Mouse (Mus musculus): ENCODE measurements at regions not wholly inside any gene's neighbourhood (a gene's known extent, or its start where the extent isn't known, plus 50 kb on each side); places are given as distances from the start of the nearest gene placed in this dataset.

GRCm38 (mm10) chr8:126839712-126840355 lies 105.8 kb downstream of the Tomm20 start:
- TF ChIP-seq CTCF (IDR thresholded peaks at IDR 0.05; ENCODE audit: extremely low read depth, insufficient read length, insufficient replicate concordance, low read depth, low read length) (no peak), POLR2A (IDR thresholded peaks at IDR 0.05; ENCODE audit: low read depth, low read length) (no peak)

Data from small intestine, adult 2 months (tissue).